Mouse (Mus musculus): ENCODE data around the gene Snai1. TPM values are rescaled to one million over a fixed set of nuclear protein-coding genes. Genes with fewer than 3 reads are reported as not detected.
A peak's percentile ranks its signal among the peaks of the same experiment; 100 is the strongest.

Snai1 gene
- polyA plus RNA-seq, 2 experiments = 67.9 to 123 TPM

DNA sequence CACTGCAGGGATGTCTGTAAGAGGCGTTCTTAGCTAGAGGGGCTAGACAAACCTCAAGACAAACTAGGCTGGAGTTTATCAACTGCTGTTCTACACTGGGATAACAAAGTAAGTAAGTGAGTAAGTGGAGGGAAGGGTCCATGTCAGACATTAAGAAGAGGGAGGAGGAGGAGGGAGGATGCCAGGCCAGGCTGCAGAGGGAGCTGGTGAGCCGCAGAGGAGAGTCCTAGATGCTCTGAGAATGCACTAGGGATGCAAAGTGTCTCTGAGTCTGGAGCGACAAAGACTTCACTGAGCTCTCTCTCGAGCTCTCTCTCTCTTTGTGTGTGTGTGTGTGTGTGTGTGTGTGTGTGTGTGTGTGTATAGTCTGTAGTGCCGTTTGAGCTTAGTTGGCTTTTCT lies 9.7 kb upstream of the Snai1 start:
- Histone ChIP-seq H3K4me1 (ENCODE audit: control insufficient read depth, insufficient read depth, low read length) (no peaks in the 10 kb centered on the region), H3K9me3 (ENCODE audit: control insufficient read depth, low read length) (no peaks in the 10 kb centered on the region), H3K9ac (ENCODE audit: low read depth, low read length, severe bottlenecking) (no peak overlapping the region), H3K27ac (replicated peaks; ENCODE audit: low read depth, low read length) (no peak overlapping the region), H3K36me3 (ENCODE audit: control insufficient read depth, insufficient read depth, low read length) (no peaks in the 10 kb centered on the region), H3K27me3 (ENCODE audit: control insufficient read depth, insufficient read depth, low read length) (no peaks in the 10 kb centered on the region), H3K4me3 (replicated peaks; ENCODE audit: low read length) (no peak overlapping the region), H3K4me2 (replicated peaks; ENCODE audit: low read depth, low read length, severe bottlenecking) (no peak overlapping the region)
- WGBS = 8% methylated on average over 5 of the region's 5 CpGs
- no peak for DNase-seq (ENCODE audit: low spot score)
- no peak for ATAC-seq (ENCODE audit: low FRiP score, low read depth)
- TF ChIP-seq POLR2A (IDR thresholded peaks at IDR 0.05; ENCODE audit: borderline replicate concordance, extremely low read depth, insufficient read depth, insufficient read length) = no peak

DNA sequence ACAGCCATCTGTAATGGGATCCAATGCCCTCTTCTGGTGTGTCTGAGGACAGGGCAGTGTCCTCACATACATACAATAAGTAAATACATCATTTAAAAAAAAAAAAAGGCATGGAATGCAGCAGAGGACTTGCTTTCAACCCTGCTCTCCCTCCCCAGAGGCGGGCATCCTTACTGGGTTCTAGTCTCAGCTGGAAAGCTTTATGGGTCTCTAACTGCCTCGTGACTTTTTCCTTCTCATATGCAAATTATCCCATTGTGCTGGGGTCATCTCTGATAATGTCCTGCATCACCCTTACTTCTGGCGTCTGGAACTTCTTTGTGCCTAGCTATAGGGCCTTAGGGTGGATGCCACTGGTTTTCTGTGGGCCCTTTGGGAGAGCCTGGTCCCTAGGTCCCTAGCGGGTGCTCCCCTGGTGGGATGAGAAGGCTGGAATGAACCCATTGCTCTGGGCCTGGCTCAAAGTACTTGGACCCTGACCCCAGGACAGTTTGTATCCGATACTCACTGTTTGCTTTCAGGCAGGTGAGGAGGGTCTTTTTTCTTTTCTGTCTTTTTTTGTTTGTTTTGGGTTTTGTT lies 8.0 kb upstream of the Snai1 start:
- no peak overlapping the region for H3K4me3 ChIP-seq (replicated peaks; ENCODE audit: low read length)
- H3K27me3 ChIP-seq (ENCODE audit: control insufficient read depth, insufficient read depth, low read length) = no peaks in the 10 kb centered on the region
- no peaks in the 10 kb centered on the region for H3K36me3 ChIP-seq (ENCODE audit: control insufficient read depth, insufficient read depth, low read length)
- DNase-seq (ENCODE audit: low spot score) (no peak), ATAC-seq (ENCODE audit: low FRiP score, low read depth) (no peak)
- no peak overlapping the region for H3K4me2 ChIP-seq (replicated peaks; ENCODE audit: low read depth, low read length, severe bottlenecking)
- H3K4me1 ChIP-seq (ENCODE audit: control insufficient read depth, insufficient read depth, low read length) = no peaks in the 10 kb centered on the region
- TF ChIP-seq POLR2A (IDR thresholded peaks at IDR 0.05; ENCODE audit: borderline replicate concordance, extremely low read depth, insufficient read depth, insufficient read length) = no peak
- 45% methylated on average over 5 of the region's 5 CpGs for WGBS
- H3K9me3 ChIP-seq (ENCODE audit: control insufficient read depth, low read length) = no peaks in the 10 kb centered on the region
- H3K9ac ChIP-seq (ENCODE audit: low read depth, low read length, severe bottlenecking) = no peak overlapping the region
- no peak overlapping the region for H3K27ac ChIP-seq (replicated peaks; ENCODE audit: low read depth, low read length)

DNA sequence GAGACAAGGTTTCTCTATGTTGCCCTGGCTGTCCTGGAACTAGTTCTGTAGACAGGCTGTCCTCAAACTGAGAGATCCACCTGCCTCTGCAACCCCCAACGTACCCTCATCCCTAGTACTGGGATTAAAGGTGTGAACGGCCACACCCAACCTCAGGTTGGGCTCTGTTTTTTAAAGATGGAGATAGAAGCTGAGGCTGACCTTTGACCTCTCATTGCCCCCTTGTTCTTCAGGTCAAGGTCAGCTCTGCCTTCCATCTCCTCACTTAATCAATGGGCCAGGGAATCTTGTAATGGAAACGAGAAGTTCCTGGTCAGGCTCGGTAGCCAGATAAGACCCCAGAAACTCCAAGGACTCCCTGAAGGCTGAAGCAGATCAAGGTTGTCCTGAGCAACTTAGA lies 7.5 kb upstream of the Snai1 start:
- no peak overlapping the region for H3K27ac ChIP-seq (replicated peaks; ENCODE audit: low read depth, low read length)
- TF ChIP-seq POLR2A (IDR thresholded peaks at IDR 0.05; ENCODE audit: borderline replicate concordance, extremely low read depth, insufficient read depth, insufficient read length) = no peak

DNA sequence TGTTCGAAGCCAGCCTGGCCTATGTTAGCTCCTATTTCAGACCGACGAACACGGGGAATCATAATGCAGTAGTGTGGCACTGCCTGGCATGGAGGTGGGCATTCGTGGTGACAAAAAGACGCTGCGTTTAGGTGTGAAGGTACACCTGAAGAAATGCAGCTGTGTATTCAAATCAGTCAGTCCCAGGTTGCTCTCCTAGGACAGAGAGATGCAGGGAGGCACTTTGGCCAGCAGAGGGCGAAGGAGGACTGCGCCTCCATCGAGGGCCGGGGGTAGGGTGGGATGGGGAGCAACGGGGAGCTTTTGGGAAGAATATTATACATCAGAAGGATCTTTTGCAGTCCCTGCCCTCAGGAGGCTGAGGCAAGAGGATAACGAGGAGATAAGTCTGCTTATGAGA lies 5.9 kb upstream of the Snai1 start:
- 21% methylated on average over 13 of the region's 13 CpGs for WGBS
- no peak for TF ChIP-seq POLR2A (IDR thresholded peaks at IDR 0.05; ENCODE audit: borderline replicate concordance, extremely low read depth, insufficient read depth, insufficient read length)
- H3K4me1 ChIP-seq (ENCODE audit: control insufficient read depth, insufficient read depth, low read length) = no peaks in the 10 kb centered on the region
- no peak overlapping the region for H3K9ac ChIP-seq (ENCODE audit: low read depth, low read length, severe bottlenecking)
- H3K27ac ChIP-seq (replicated peaks; ENCODE audit: low read depth, low read length) = no peak overlapping the region
- DNase-seq (ENCODE audit: low spot score) (no peak), ATAC-seq (ENCODE audit: low FRiP score, low read depth) (peak; percentile 58)
- peaks cover 13% of the 10 kb centered on the region; the same call in 1 of the 2 replicates for H3K27me3 ChIP-seq (ENCODE audit: control insufficient read depth, insufficient read depth, low read length)
- no peaks in the 10 kb centered on the region for H3K36me3 ChIP-seq (ENCODE audit: control insufficient read depth, insufficient read depth, low read length)
- H3K4me3 ChIP-seq (replicated peaks; ENCODE audit: low read length) = no peak overlapping the region
- H3K4me2 ChIP-seq (replicated peaks; ENCODE audit: low read depth, low read length, severe bottlenecking) = no peak overlapping the region
- no peaks in the 10 kb centered on the region for H3K9me3 ChIP-seq (ENCODE audit: control insufficient read depth, low read length)

More for the DNA sequence above, 7.5 kb upstream of the Snai1 start:
- Histone ChIP-seq H3K27me3 (ENCODE audit: control insufficient read depth, insufficient read depth, low read length) (no peaks in the 10 kb centered on the region), H3K4me1 (ENCODE audit: control insufficient read depth, insufficient read depth, low read length) (no peaks in the 10 kb centered on the region), H3K4me3 (replicated peaks; ENCODE audit: low read length) (no peak overlapping the region), H3K9ac (ENCODE audit: low read depth, low read length, severe bottlenecking) (no peak overlapping the region), H3K36me3 (ENCODE audit: control insufficient read depth, insufficient read depth, low read length) (no peaks in the 10 kb centered on the region), H3K9me3 (ENCODE audit: control insufficient read depth, low read length) (no peaks in the 10 kb centered on the region), H3K4me2 (replicated peaks; ENCODE audit: low read depth, low read length, severe bottlenecking) (no peak overlapping the region)
- WGBS = 70% methylated on average over 4 of the region's 4 CpGs
- ATAC-seq (ENCODE audit: low FRiP score, low read depth) (no peak), DNase-seq (ENCODE audit: low spot score) (no peak)

DNA sequence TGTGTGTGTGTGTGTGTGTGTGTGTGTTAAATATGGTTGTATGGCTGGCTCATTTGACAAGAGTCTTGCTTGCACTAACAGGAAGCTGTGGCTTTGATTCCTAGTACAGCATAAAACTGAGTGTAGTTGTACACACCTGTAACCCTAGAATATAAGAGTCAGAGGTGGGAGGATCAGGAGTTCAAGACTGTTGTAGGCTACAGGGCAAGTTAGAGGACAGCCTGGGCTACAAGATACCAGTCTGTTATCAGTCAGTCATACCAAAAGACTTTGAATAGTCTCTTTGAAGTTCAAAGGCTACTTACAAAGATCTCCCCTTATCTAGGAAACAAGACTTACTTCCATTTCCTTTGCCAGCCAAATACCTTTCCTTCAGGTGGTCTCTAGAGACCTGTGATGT lies 4.1 kb upstream of the Snai1 start:
- DNase-seq (ENCODE audit: low spot score) (no peak), ATAC-seq (ENCODE audit: low FRiP score, low read depth) (no peak)
- Histone ChIP-seq H3K9ac (ENCODE audit: low read depth, low read length, severe bottlenecking) (no peak overlapping the region), H3K36me3 (ENCODE audit: control insufficient read depth, insufficient read depth, low read length) (no peaks in the 10 kb centered on the region), H3K4me3 (replicated peaks; ENCODE audit: low read length) (no peak overlapping the region), H3K4me1 (ENCODE audit: control insufficient read depth, insufficient read depth, low read length) (0 out of 2 replicates have a peak, but pooled peaks cover 3% of the 10 kb centered on the region), H3K27ac (replicated peaks; ENCODE audit: low read depth, low read length) (no peak overlapping the region), H3K4me2 (replicated peaks; ENCODE audit: low read depth, low read length, severe bottlenecking) (no peak overlapping the region), H3K27me3 (ENCODE audit: control insufficient read depth, insufficient read depth, low read length) (peaks cover 19% of the 10 kb centered on the region; the same call in 1 of the 2 replicates), H3K9me3 (ENCODE audit: control insufficient read depth, low read length) (no peaks in the 10 kb centered on the region)
- no peak for TF ChIP-seq POLR2A (IDR thresholded peaks at IDR 0.05; ENCODE audit: borderline replicate concordance, extremely low read depth, insufficient read depth, insufficient read length)

All from limb, embryonic 14.5 days (tissue).